In the genomic region with DNA sequence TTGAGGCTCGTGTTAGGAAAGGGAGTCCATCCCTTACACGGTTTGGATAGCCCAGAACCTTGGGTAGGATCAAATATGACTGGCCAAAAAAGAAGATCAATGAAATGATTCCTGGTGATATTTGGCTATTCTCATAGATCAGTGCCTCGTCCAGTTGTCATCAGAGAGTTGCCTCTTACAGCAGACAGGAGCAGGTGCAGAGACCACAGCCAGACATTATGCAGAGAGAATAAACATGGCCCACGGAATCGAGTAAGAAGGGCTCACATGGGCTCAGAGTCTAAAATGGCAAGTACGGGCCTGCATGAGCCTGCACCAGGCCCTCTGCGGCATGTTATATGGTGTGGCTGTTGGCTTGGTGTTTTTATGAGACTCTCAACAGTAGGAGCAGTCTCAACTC, we compare ENCODE assay signal across 28 mouse cellular contexts.
"Had no signal": no experiment of that assay in that cellular context is flagged by ENCODE, and none has a peak within 500 bp of the region (broad histone marks: within the 10 kb centered on the region; RNA-seq: fewer than 3 reads in every experiment).

No protein-coding gene starts in this region.

- H3K4me1 ChIP-seq: embryonic facial prominence, embryonic 10.5 days; embryonic facial prominence, embryonic 12.5 days; embryonic facial prominence, embryonic 13.5 days; embryonic facial prominence, embryonic 15.5 days; forebrain, embryonic 10.5 days; forebrain, embryonic 12.5 days; forebrain, embryonic 13.5 days; forebrain, embryonic 15.5 days had no signal

- H3K9ac ChIP-seq: embryonic facial prominence, embryonic 12.5 days; embryonic facial prominence, embryonic 13.5 days; embryonic facial prominence, embryonic 15.5 days; forebrain, embryonic 12.5 days; forebrain, embryonic 13.5 days; forebrain, embryonic 15.5 days; forebrain, postnatal 0 days had no signal

- DNase-seq: cerebellum, adult 18-20 months; cerebellum, adult 2 months; cerebellum, adult 8-10 months; cerebellum, adult 9-10 months; cerebellum, adult 9-11 months; cerebellum, postnatal 10 days; cerebellum, postnatal 14 days; cerebellum, postnatal 25 days; cerebellum, postnatal 36 days; embryo, embryonic 11 days; forebrain, postnatal 0 days; gastrocnemius, adult 2 months; gastrocnemius, postnatal 10 days; gastrocnemius, postnatal 14 days; gastrocnemius, postnatal 25 days; gastrocnemius, postnatal 36 days; heart, adult 11 months had no signal

- H3K27ac ChIP-seq: embryonic facial prominence, embryonic 10.5 days; embryonic facial prominence, embryonic 12.5 days; embryonic facial prominence, embryonic 13.5 days; embryonic facial prominence, embryonic 15.5 days; forebrain, embryonic 10.5 days; forebrain, embryonic 12.5 days; forebrain, embryonic 13.5 days; forebrain, embryonic 15.5 days; gastrocnemius, adult 2 months had no signal

- H3K36me3 ChIP-seq: embryonic facial prominence, embryonic 10.5 days; embryonic facial prominence, embryonic 12.5 days; embryonic facial prominence, embryonic 13.5 days; embryonic facial prominence, embryonic 15.5 days; forebrain, embryonic 10.5 days; forebrain, embryonic 12.5 days; forebrain, embryonic 15.5 days had no signal

- H3K4me2 ChIP-seq: embryonic facial prominence, embryonic 12.5 days; embryonic facial prominence, embryonic 13.5 days; embryonic facial prominence, embryonic 15.5 days; forebrain, embryonic 12.5 days; forebrain, embryonic 13.5 days; forebrain, embryonic 15.5 days had no signal

- H3K27me3 ChIP-seq: embryonic facial prominence, embryonic 12.5 days; embryonic facial prominence, embryonic 13.5 days; embryonic facial prominence, embryonic 15.5 days; forebrain, embryonic 12.5 days; forebrain, embryonic 13.5 days; forebrain, embryonic 15.5 days had no signal

- H3K4me3 ChIP-seq: embryonic facial prominence, embryonic 10.5 days; embryonic facial prominence, embryonic 12.5 days; embryonic facial prominence, embryonic 13.5 days; embryonic facial prominence, embryonic 15.5 days; erythroblast, embryonic 14.5 days; forebrain, embryonic 10.5 days; forebrain, embryonic 12.5 days; forebrain, embryonic 13.5 days; forebrain, embryonic 15.5 days; gastrocnemius, adult 2 months had no signal

- ATAC-seq: forebrain, embryonic 13.5 days; forebrain, embryonic 14.5 days; forebrain, embryonic 15.5 days; forebrain, embryonic 16.5 days; forebrain, postnatal 0 days had no signal

- H3K9me3 ChIP-seq: embryonic facial prominence, embryonic 10.5 days; embryonic facial prominence, embryonic 12.5 days; embryonic facial prominence, embryonic 13.5 days; embryonic facial prominence, embryonic 15.5 days; forebrain, embryonic 10.5 days; forebrain, embryonic 12.5 days; forebrain, embryonic 13.5 days; forebrain, embryonic 15.5 days had no signal
